Mouse (Mus musculus) layer of hippocampus, adult 11-12 months (tissue): ENCODE measurements around the gene Prss8.

Source experiments
- DNase-seq: peaks from one replicate; pipeline ENCODE4 v3.0.0; 2022; ENCODE audit warnings: low spot score

The Prss8 gene

DNA sequence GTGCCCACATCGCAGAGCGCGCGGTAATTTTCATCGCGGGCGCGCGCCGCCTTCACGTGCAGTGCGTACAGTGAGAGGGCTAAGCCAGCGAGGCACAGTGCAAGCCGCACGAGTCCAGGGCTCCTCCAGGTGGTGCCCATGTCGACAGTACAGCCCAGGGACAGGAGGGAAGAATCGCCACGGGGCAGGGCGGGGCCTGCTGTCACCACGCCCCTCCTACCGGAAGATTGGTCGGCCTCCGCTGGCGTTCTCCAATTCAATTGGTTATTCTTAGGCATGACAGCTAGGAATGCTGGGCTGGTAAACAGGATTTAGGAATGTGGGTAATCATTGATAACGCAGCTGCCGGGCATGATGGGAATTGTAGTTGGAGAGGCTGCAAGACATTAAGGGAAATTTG, 34.5 kb downstream of the Prss8 start, which contains the start of the genes Gm21974 and Vkorc1:
Gene Gm21974, minus strand, starts transcription at position 13 of the 400 bp plus-strand sequence.
Gene Vkorc1, minus strand, starts transcription at position 176 of the 400 bp plus-strand sequence.
- peak; percentile 96 for DNase-seq

DNA sequence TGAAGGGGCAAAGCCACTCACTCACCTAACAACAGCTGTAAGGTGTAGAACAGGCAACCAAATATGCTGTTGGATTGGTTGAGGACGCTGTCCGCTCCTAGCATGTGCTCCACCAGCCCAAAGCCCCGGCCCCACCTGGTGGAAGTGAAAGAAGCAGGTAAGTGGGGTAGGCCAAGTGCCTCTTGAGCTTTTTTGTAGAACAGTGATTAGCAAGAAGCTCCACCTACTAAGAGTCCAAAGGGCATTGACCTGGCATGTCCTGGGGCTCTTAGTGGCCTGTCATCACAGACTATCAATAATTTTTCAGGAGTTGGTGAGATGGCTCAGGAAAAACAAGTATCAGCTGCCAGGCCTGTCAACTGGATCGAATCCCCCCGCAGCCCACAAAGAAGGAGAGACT, 35.4 kb downstream of the Prss8 start:
- DNase-seq = no peak

DNA sequence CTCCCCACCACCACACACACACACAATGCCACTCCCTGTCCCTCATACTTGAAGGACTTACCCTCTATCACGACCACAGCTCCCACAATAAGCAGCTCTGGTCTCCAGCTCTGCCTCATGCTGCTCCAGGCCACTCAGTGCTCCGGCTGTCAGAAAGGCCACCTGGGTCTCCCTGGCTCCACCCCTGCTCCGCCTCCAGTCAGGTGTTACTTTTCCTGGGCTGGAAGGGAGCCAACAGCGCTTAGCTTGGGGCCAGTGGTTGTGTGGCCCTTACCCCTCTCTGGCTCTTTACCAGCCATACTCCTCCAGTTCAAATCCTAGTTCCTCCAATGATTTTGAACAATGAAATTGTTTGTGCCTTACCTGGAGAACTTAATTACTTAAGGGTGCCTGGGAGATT, 39.1 kb downstream of the Prss8 start, which contains the start of gene Prss53:
Gene Prss53, minus strand, starts transcription at position 173 of the 400 bp plus-strand sequence.
- DNase-seq = no peak

DNA sequence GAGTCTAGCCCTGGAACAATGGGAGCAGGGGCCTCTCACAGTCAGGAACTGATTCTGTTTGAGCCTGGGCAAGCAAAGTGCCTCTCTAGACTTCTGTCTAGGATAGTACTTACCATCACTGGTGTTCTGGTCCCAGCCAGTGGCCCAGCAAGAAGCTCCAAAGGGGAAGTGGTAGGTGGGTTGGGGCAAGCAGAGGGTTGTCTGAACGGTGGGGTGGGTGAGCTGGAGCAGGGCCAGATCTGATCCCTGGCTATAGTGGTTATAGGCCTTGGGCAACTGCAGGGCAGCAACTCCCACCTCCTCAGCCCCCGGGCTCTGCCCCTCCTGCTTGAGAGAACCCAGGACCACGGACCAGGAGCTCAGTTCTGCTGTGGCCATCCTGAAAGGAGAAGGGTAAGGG, 41.1 kb downstream of the Prss8 start:
- DNase-seq = no peak

GRCm38 (mm10) chr7:127887781-127888180, 42.1 kb downstream of the Prss8 start:
- DNase-seq = no peak

- DNase-seq = no peak
These were observed 42.7 kb downstream of the Prss8 start for GRCm38 (mm10) chr7:127887191-127887590.

DNA sequence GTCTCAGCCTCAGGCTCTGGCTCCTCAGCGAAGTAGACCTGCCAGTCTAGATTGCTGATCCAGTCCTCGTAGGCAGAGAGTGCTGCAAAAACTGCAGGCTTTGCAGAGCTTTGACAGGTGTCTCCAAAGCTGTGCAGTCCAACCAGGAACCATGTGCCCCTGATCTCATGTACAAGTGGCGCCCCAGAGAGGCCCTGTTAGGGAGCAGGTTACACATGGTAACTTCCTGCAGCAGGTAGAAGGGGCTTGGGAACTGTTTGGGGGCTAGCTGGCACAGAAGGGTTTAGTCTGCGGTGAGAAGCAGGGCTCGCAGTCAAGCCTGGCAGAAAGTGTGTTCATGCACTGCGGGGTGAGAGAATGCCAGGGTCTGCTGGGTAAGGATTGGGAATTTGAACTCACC, 43.4 kb downstream of the Prss8 start:
- DNase-seq = no peak

DNA sequence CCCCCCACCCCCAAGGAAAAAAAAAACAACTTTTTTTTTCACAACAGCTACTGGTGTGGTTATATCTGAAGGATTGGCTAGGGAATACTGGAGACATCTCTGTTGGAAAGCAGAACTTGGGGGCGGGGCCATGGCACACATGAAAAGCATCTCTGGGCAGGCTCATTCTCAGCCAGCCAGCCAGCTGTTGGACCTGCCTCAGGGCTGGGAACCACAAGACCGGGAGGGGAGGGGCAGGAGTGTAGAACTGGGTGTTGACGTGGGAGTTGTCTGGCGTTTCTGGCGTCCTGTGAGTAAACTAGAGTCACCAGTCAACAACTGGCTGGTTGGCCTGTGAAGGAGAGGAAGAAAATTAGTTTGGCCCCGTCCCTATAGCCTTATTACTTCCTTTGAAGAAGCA, 44.0 kb downstream of the Prss8 start:
- peak; percentile 55 for DNase-seq

DNA sequence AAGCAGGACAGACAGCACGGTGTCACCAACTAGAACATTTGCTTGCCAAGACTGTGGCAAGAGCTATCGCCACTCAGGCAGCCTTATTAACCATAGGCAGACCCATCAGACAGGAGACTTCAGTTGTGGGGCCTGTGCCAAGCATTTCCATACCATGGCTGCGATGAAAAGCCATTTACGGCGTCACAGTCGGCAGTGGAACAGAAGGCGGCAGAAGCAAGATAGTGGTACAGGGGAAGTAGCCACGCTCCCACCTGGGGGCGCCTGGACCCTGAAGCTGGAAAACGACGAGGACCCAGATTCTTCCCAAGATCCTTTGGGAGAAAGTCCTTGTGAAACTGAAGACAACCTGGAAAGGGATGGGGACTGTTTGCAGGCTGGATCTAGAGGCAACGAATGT, 49.5 kb downstream of the Prss8 start:
- DNase-seq = no peak

GRCm38 (mm10) chr7:127879301-127879700, 50.6 kb downstream of the Prss8 start:
- DNase-seq = no peak

GRCm38 (mm10) chr7:127876467-127877348, 53.2 kb downstream of the Prss8 start, which contains the start of gene Zfp668:
Zfp668 (minus strand) TSS chr7:127876828.
- DNase-seq = peak; percentile 93

DNA sequence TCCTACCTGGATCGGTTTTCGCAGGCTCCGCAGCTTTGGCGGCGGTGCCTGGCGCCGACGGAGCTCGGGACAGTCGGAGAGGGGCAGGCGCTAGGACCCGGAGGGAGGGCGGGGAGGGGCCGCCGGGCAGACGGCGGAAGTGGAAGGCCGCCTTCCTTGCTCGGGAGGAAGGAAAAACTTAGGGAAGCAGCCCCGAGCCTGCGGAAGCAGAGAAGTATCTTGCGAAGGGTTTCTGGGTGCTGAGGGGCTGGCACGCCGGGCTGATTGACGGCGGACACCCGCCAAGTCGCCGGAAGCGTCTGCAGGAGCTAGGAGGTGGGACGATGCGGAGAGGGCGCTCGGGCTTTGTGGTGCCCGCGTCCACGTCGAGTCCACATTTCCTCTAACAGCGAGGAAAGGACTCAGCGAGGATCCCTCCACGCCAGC, 53.9 kb downstream of the Prss8 start, which contains the start of gene Zfp646:
Gene Zfp646, plus strand, starts transcription at position 181 of the 426 bp plus-strand sequence.
- DNase-seq = peak; percentile 68
